Mouse (Mus musculus) kidney, adult 2 months (tissue): ENCODE data around the gene Chrng.

Source experiments
- CTCF ChIP-seq: fragments of 200-500 bp; conservative IDR thresholded peaks from 2 replicates; pipeline ENCODE4 v1.5.1; 2011; ENCODE audit warnings: low read depth, mild to moderate bottlenecking, control low read depth, low read length, moderate library complexity, mixed read lengths; ENCODE audit not compliant: insufficient read depth, insufficient read length
- POLR2A ChIP-seq: fragments of 200-500 bp; IDR thresholded peaks from one replicate; pipeline ENCODE4 v1.6.1; 2011; ENCODE audit warnings: low read depth, low read length, control low read depth

- no peak for TF ChIP-seq POLR2A
- no peak for TF ChIP-seq CTCF
Observed at GRCm38 (mm10) chr1:87203779-87204178, 678 bp upstream of the Chrng start.
